Mouse (Mus musculus): ENCODE results near the gene Zfp770.
A peak's percentile ranks its signal among the peaks of the same experiment; 100 is the strongest.

Gene Zfp770

GRCm38 (mm10) chr2:114144915-114145314 is 56.4 kb downstream of the Zfp770 start:
- DNase-seq (ENCODE audit: low spot score in 2 of 2): peak; percentile 11 to 29

DNA sequence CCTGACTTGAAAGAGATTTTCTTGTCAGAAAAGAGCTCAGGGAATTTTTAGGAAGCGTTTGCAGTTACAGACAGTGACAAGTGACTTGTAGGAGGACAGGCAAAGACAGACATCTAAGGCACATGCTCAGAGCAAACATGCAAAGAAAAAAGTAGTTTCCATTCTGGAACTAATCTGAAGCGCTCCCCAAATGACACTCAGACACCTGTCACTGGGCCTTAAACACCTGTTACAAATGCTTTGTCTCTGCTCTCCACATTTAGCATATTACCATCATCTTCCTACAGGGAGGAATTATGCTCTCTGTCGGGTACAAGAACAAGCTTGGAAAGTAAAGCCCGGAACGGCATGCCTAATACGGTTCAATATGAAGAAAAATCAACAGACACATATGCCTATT is 57.4 kb downstream of the Zfp770 start:
- no peak for DNase-seq (ENCODE audit: low spot score in 2 of 2)

Measured in spleen, postnatal 36 days (tissue).